Mouse (Mus musculus) ZHBTc4 (cell line): Measurements from ENCODE around the gene Eef1g.
"Not testable (repeated sequence)": the region's sequence is repeated elsewhere in the genome, so short reads cannot be mapped to it uniquely, and the experiment has no call there.

Experiments used
- DNase-seq: peaks from one replicate; pipeline ENCODE4 v3.0.0-alpha.2; 2011; ENCODE audit warnings: low read depth, low spot score

The Eef1g gene

GRCm38 (mm10) chr19:8944750-8945149, 22.1 kb upstream of the Eef1g start:
- DNase-seq = peak; percentile 93

DNA sequence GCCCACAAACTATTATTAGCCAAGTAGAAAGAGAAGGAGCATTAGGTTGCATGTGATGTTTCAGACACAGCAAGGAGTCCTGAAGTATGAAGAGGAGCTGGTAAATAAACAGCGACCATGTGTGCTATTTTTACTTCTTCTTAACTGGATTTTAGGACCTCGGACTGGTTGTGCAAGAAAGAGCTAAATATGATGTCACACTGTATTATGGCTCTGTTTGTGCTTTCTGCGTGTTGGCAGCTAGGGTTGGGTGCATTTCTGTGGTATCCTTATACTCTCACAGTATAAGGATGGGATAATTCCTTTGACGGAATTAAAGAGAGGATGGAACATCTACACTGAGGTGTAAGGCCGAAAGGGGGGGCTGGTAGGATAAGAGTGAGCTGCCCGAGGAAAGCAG, 21.6 kb upstream of the Eef1g start:
- no peak for DNase-seq

- DNase-seq = no peak
Measured at GRCm38 (mm10) chr19:8946929-8947328, 19.9 kb upstream of the Eef1g start.

GRCm38 (mm10) chr19:8950190-8950589, 16.7 kb upstream of the Eef1g start:
- no peak for DNase-seq

DNA sequence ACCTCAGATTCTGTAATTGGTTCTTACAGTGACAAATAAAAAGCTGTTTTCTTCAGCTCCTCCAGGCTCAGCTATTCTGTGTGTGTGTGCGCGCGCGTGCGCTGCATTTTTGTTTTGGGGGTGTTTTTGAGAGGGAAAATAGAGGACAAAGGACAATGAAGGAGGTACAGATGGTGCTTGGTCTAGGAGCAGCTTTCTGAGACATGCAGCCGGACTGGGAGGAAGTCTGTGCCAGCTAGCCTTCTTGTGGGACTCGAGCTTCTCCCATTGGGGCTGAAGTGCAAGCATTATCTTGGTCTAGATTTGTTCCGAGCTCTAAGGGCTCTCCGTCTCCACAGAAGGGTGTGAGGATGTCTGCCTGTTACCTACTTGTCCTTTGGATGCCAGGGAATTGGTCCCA, 14.6 kb upstream of the Eef1g start:
- DNase-seq = no peak

DNA sequence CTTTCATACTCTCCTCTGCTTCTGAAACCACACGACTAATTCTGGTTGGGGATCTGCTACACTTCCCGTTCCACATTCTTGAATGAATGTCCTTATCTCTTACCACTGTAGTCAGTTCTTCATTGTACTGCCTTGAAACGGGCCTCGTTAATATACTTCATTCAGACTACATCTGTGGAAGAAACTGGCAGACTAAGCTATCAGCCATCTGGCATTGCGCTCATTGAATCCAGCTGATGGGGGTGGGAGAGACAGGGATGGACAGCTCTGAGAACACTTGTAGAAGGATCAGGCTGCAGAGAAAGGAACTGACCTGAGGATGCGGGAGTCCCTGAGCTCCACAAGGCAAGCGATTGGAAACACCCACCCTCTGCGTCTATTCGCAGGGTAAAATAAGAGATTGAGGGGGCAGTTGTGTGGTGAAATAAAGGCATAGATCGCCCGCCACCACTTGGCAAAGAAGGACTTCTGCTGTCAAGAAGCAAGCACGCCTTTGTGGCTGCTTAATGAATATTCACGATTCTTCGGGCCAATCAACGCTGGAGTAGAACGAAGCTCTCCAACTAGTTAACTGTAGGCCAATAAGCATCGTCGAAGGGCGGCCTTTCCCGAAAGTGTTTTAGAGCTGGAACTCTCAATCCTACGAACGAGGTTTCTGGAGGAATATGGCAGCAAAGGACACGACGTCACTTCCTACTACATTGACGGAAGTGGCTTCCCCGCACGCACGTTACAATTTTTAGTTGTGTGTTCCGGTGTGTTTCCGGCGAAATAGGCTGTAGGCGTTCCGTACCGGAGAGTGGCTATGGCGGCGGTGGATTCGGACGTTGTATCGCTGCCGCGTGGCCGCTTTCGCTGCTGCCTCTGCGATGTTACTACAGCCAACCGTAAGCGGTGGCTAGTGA, 13.5 kb upstream of the Eef1g start, which contains the start of gene Tut1:
TSS of gene Tut1 (plus strand) at position 713 of the 905 bp plus-strand sequence.
- DNase-seq = peak; percentile 98

GRCm38 (mm10) chr19:8954171-8954570, 12.7 kb upstream of the Eef1g start:
- DNase-seq = no peak

DNA sequence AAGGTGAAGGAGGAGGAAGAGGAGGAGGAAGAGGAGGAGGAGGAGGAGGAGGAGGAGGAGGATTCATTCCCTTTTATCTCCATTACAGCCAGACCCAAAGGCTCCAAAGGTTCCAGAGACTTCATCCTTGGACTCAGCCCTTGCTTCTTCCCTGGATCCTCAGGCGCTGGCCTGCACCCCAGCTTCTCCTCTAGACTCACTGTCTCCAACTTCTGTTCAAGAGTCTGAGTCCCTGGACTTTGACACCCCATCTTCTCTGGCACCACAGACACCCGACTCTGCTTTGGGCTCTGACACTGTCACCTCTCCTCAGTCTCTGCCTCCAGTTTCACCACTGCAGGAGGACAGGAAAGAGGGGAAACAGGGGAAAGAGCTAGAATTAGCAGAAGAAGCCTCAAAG, 4.6 kb upstream of the Eef1g start:
- no peak for DNase-seq

DNA sequence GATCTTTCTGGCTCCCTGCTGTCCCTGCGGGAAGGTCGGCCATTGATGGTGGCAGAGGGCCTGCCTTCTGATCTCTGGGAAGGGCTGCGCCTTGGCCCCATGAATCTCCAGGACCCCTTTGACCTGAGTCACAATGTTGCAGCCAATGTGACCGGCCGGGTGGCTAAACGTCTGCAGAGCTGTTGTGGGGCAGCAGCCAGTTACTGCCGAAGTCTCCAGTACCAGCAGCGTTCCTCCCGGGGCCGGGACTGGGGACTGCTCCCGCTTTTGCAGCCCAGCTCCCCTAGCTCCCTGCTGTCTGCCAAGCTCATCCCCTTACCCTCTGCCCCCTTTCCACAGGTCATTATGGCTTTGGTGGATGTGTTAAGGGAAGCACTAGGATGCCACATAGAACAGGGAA, 1.8 kb upstream of the Eef1g start:
- DNase-seq = no peak

GRCm38 (mm10) chr19:8965771-8966170, 1.1 kb upstream of the Eef1g start:
- no peak for DNase-seq

GRCm38 (mm10) chr19:8966198-8966589, 647 bp upstream of the Eef1g start:
- DNase-seq = no peak

DNA sequence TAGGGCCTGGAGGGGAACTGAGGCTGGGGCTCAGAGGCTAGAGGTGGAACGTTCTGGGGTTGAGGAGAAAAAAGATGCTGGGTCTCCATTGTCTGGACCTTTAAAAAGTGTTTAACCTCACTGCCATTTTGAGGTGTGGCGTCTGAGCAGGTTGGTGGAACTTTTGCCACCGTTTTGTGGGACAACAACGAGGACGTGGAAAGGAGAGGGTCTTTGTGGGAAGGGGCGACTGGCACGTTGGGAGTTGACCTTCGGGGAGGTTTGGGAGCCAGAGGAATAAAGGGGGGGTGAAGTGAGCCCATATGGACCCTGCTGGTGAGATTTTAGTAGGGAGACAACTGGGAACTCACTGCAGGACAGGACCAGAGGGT, 517 bp downstream of the Eef1g start:
- no peak for DNase-seq

GRCm38 (mm10) chr19:8967893-8968292, 1.1 kb downstream of the Eef1g start:
- no peak for DNase-seq

DNA sequence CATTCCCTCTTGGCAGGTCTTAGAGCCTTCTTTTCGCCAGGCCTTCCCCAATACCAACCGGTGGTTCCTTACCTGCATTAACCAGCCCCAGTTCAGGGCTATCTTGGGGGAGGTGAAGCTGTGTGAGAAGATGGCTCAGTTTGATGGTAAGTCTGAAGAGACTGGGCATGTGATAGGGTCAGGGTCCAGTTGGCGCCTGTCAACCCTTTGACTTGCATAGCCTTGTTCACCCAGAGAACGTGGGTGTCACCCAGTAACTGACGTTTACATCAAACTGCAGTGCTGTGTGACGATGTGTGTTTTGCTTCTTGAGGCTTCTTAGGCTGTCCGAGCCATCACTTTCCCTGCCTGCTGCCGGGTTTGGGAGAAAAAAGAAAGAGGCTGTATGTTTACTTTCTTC, 5.7 kb downstream of the Eef1g start:
- DNase-seq = not testable (repeated sequence)

DNA sequence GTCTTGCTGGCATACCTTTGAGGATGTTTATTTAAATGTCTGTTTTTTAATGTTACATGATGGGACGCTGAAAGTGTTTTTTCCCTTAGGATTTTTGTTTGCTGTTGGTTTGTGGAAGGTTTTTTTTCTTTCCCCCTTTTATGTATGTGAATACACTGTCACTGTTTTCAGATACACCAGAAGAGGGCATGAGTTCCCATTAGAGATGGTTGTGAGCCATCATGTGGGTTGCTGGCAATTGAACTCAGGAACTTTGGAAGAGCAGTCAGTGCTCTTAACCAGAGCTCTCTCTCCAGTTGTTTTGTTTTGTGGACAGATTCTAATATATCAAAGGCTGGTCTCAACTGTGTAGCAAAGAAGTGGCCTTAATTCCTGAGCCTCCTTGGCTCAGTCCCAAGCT, 7.8 kb downstream of the Eef1g start:
- no peak for DNase-seq

GRCm38 (mm10) chr19:8975491-8975890, 8.7 kb downstream of the Eef1g start:
- DNase-seq = no peak

DNA sequence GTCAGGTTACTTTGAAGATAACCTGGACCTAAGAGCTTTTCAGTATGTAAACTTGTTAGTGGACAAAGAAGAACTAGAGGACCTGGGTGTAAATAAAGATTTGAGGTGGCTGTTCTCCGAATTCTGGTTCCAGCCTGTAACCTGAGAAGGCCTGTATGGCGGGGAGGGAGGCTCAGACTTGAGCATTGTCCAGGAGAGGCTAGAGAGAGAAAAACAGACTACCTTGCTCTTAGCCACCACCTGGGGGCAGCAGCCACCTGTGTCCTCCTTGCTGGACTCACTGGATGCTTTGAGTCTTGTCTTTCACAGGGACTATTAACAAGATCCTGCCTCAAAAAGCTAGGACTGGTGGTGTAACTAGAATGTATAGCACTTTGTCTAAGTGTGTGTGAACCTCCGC, 9.7 kb downstream of the Eef1g start:
- peak; percentile 85 for DNase-seq

DNA sequence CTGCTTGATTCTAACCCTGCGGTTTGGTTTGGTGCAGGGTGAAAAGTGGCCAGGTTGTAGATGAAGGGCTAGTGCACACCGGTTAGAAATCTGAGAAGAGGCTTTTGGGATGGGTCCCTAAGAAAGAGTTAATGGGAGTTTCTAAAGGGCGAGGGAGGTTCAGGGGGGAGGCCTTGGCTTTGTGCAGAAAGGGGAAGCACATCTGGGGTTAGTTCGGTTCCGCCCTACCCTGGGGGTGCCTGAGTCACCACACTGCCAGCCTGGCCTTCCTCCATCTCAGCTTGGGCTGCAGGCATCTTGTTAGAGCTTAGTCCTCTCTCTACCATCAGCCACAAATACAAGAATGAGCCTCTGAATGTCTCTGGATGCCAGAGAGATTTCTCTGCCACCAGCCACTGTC, 13.9 kb downstream of the Eef1g start:
- peak; percentile 60 for DNase-seq

GRCm38 (mm10) chr19:8981450-8982168, 14.8 kb downstream of the Eef1g start:
- DNase-seq = no peak

- DNase-seq = peak; percentile 64
Measured at GRCm38 (mm10) chr19:8982303-8983149, 15.7 kb downstream of the Eef1g start.

- no peak for DNase-seq
Measured at GRCm38 (mm10) chr19:8983150-8983650, 16.4 kb downstream of the Eef1g start.
